Mouse (Mus musculus) heart, embryonic 12.5 days (tissue): ENCODE data around the gene Pkd1. TPM values are rescaled to one million over a fixed set of nuclear protein-coding genes. Genes with fewer than 3 reads are reported as not detected.

ENCODE experiments used
- ATAC-seq: fragments of 200-750 bp; cut with Nextera tagmentation; 2 replicates; pipeline ENCODE4 v1.8.0; 2017; ENCODE audit warnings: moderate TSS enrichment, moderate library complexity; ENCODE audit not compliant: insufficient number of reproducible peaks, low FRiP score
- H3K27ac ChIP-seq: fragments of 300-500 bp; sonication (generic); 2 replicates; pipeline ENCODE4 v1.5.1; 2016; ENCODE audit warnings: mild to moderate bottlenecking, moderate library complexity; ENCODE audit not compliant: poor library complexity, severe bottlenecking
- H3K27me3 ChIP-seq: fragments of 300-500 bp; sonication (generic); replicated peaks from 2 replicates; pipeline ENCODE4 v1.6.1; 2016; ENCODE audit warnings: mild to moderate bottlenecking, moderate library complexity
- H3K36me3 ChIP-seq: fragments of 300-500 bp; sonication (generic); 2 replicates; pipeline ENCODE4 v1.6.1; 2016; ENCODE audit warnings: mild to moderate bottlenecking, moderate library complexity
- H3K4me1 ChIP-seq: fragments of 300-500 bp; sonication (generic); replicated peaks from 2 replicates; pipeline ENCODE4 v1.6.1; 2016; ENCODE audit warnings: mild to moderate bottlenecking
- H3K4me2 ChIP-seq: fragments of 300-500 bp; sonication (generic); 2 replicates; pipeline ENCODE4 v1.6.1; 2016; ENCODE audit warnings: mild to moderate bottlenecking, moderate library complexity
- H3K4me3 ChIP-seq: fragments of 300-500 bp; sonication (generic); 2 replicates; pipeline ENCODE4 v1.5.1; 2016; ENCODE audit warnings: mild to moderate bottlenecking
- H3K9ac ChIP-seq: fragments of 300-500 bp; sonication (generic); 2 replicates; pipeline ENCODE4 v1.6.1; 2016; ENCODE audit warnings: mild to moderate bottlenecking, moderate library complexity
- H3K9me3 ChIP-seq: fragments of 300-500 bp; sonication (generic); replicated peaks from 2 replicates; pipeline ENCODE4 v1.6.1; 2016; ENCODE audit warnings: mild to moderate bottlenecking, moderate library complexity
- WGBS: fragments of 180-500 bp; shearing (Covaris S2); methylation state at CpG from one replicate; pipeline ENCODE4 v1.1.7; 2016; 5-methylcytosine and 5-hydroxymethylcytosine counted together
- polyA plus RNA-seq: library from polyadenylated mRNA; unstranded; fragments of >200 nt; fragmentation: Nextera tagmentation; extraction: Ambion mirVana; gene quantifications from 2 replicates; pipeline ENCODE4 v1.2.1, GENCODE M21; 2016

Pkd1 gene
- polyA plus RNA-seq, 1 experiment from 2014 or later = 18.9 TPM

- Histone ChIP-seq H3K4me1 (no peaks in the 10 kb centered on the region), H3K4me2 (no peak overlapping the region), H3K4me3 (no peak overlapping the region), H3K27ac (no peak overlapping the region), H3K9me3 (no peaks in the 10 kb centered on the region), H3K9ac (no peak overlapping the region), H3K36me3 (peaks cover 86% of the 10 kb centered on the region), H3K27me3 (no peaks in the 10 kb centered on the region)
- ATAC-seq = no peak
- 89% methylated on average over 5 of the region's 5 CpGs for WGBS
Measured at GRCm38 (mm10) chr17:24591695-24592094, 42.1 kb downstream of the Pkd1 start.

GRCm38 (mm10) chr17:24593248-24593647, 43.6 kb downstream of the Pkd1 start:
- 73% methylated on average over 5 of the region's 5 CpGs for WGBS
- Histone ChIP-seq H3K4me3 (no peak overlapping the region), H3K9me3 (no peaks in the 10 kb centered on the region), H3K36me3 (peaks cover 87% of the 10 kb centered on the region), H3K4me1 (no peaks in the 10 kb centered on the region), H3K9ac (no peak overlapping the region), H3K27me3 (no peaks in the 10 kb centered on the region), H3K4me2 (no peak overlapping the region), H3K27ac (no peak overlapping the region)
- no peak for ATAC-seq

GRCm38 (mm10) chr17:24593992-24594890, 44.6 kb downstream of the Pkd1 start:
- ATAC-seq = no peak
- H3K36me3 ChIP-seq = peaks cover 91% of the 10 kb centered on the region

GRCm38 (mm10) chr17:24595126-24596072, 45.8 kb downstream of the Pkd1 start:
- no peak overlapping the region for H3K9ac ChIP-seq
- no peaks in the 10 kb centered on the region for H3K27me3 ChIP-seq
- H3K36me3 ChIP-seq = peaks cover 99% of the 10 kb centered on the region
- WGBS = 81% methylated on average over 17 of the region's 17 CpGs
- H3K4me3 ChIP-seq = no peak overlapping the region
- ATAC-seq = no peak
- H3K27ac ChIP-seq = no peak overlapping the region
- H3K4me2 ChIP-seq = no peak overlapping the region
- H3K4me1 ChIP-seq = no peaks in the 10 kb centered on the region
- no peaks in the 10 kb centered on the region for H3K9me3 ChIP-seq

More at GRCm38 (mm10) chr17:24593992-24594890, 44.6 kb downstream of the Pkd1 start:
- Histone ChIP-seq H3K4me2 (no peak overlapping the region), H3K27ac (no peak overlapping the region), H3K9me3 (no peaks in the 10 kb centered on the region), H3K4me1 (no peaks in the 10 kb centered on the region), H3K27me3 (no peaks in the 10 kb centered on the region), H3K9ac (no peak overlapping the region), H3K4me3 (no peak overlapping the region)
- WGBS = 88% methylated on average over 26 of the region's 26 CpGs

GRCm38 (mm10) chr17:24596073-24596466, 46.4 kb downstream of the Pkd1 start:
- H3K27ac ChIP-seq = no peak overlapping the region
- no peaks in the 10 kb centered on the region for H3K27me3 ChIP-seq
- no peaks in the 10 kb centered on the region for H3K9me3 ChIP-seq
- H3K4me1 ChIP-seq = no peaks in the 10 kb centered on the region
- no peak overlapping the region for H3K4me3 ChIP-seq
- whole genome bisulfite sequencing = 83% methylated on average over 5 of the region's 5 CpGs
- ATAC-seq = no peak
- H3K4me2 ChIP-seq = no peak overlapping the region
- H3K36me3 ChIP-seq = peaks cover 99% of the 10 kb centered on the region
- H3K9ac ChIP-seq = no peak overlapping the region

- Histone ChIP-seq H3K4me2 (no peak overlapping the region), H3K9me3 (no peaks in the 10 kb centered on the region), H3K27me3 (no peaks in the 10 kb centered on the region), H3K9ac (no peak overlapping the region), H3K4me3 (no peak overlapping the region), H3K4me1 (no peaks in the 10 kb centered on the region), H3K27ac (no peak overlapping the region), H3K36me3 (peaks cover 99% of the 10 kb centered on the region)
- ATAC-seq = no peak
- 90% methylated on average over 19 of the region's 19 CpGs for WGBS
Measured at GRCm38 (mm10) chr17:24596471-24597183, 47.0 kb downstream of the Pkd1 start.

GRCm38 (mm10) chr17:24597989-24598388, 48.4 kb downstream of the Pkd1 start:
- Histone ChIP-seq H3K4me1 (no peaks in the 10 kb centered on the region), H3K36me3 (peaks cover 100% of the 10 kb centered on the region), H3K4me2 (no peak overlapping the region), H3K9me3 (no peaks in the 10 kb centered on the region), H3K4me3 (no peak overlapping the region), H3K27me3 (no peaks in the 10 kb centered on the region), H3K27ac (no peak overlapping the region), H3K9ac (no peak overlapping the region)
- WGBS = 81% methylated on average over 3 of the region's 3 CpGs
- no peak for ATAC-seq

- peaks cover 99% of the 10 kb centered on the region for H3K36me3 ChIP-seq
- no peak overlapping the region for H3K9ac ChIP-seq
- H3K27ac ChIP-seq = no peak overlapping the region
- WGBS = 94% methylated on average over 4 of the region's 4 CpGs
- H3K4me3 ChIP-seq = no peak overlapping the region
- H3K4me1 ChIP-seq = no peaks in the 10 kb centered on the region; the same call in 1 of the 2 replicates
- H3K9me3 ChIP-seq = no peaks in the 10 kb centered on the region
- H3K27me3 ChIP-seq = no peaks in the 10 kb centered on the region
- no peak for ATAC-seq
- no peak overlapping the region for H3K4me2 ChIP-seq
Measured at GRCm38 (mm10) chr17:24600502-24600901, 50.9 kb downstream of the Pkd1 start.

- H3K36me3 ChIP-seq = peaks cover 99% of the 10 kb centered on the region
- ATAC-seq = no peak
Measured at GRCm38 (mm10) chr17:24603961-24604360, 54.3 kb downstream of the Pkd1 start.

GRCm38 (mm10) chr17:24604557-24604956, 54.9 kb downstream of the Pkd1 start:
- Histone ChIP-seq H3K27ac (no peak overlapping the region), H3K9me3 (no peaks in the 10 kb centered on the region), H3K36me3 (peaks cover 97% of the 10 kb centered on the region), H3K4me2 (no peak overlapping the region), H3K4me1 (no peaks in the 10 kb centered on the region; the same call in 1 of the 2 replicates), H3K27me3 (no peaks in the 10 kb centered on the region), H3K4me3 (no peak overlapping the region), H3K9ac (no peak overlapping the region)
- no peak for ATAC-seq
- WGBS = 72% methylated on average over 3 of the region's 3 CpGs

More at GRCm38 (mm10) chr17:24603961-24604360, 54.3 kb downstream of the Pkd1 start:
- Histone ChIP-seq H3K27me3 (no peaks in the 10 kb centered on the region), H3K4me3 (no peak overlapping the region), H3K9ac (no peak overlapping the region), H3K4me2 (no peak overlapping the region), H3K27ac (no peak overlapping the region), H3K9me3 (no peaks in the 10 kb centered on the region), H3K4me1 (no peaks in the 10 kb centered on the region; the same call in 1 of the 2 replicates)
- 93% methylated on average over 8 of the region's 8 CpGs for WGBS
